Mouse (Mus musculus): ENCODE results near the gene 4930402F06Rik. TPM values are rescaled to one million over a fixed set of nuclear protein-coding genes. Genes with fewer than 3 reads are reported as not detected.

Gene 4930402F06Rik
- polyA plus RNA-seq, 1 experiment from 2014 or later = not detected

GRCm38 (mm10) chr2:35432011-35432410 is 35.0 kb upstream of the 4930402F06Rik start:
- DNase-seq (ENCODE audit: low spot score) = no peak
- Histone ChIP-seq H3K4me3 (0 out of 2 replicates have a peak overlapping the region, but pooled peaks have one; percentile 11), H3K4me1 (peaks cover 55% of the 10 kb centered on the region), H3K27ac (0 out of 2 replicates have a peak overlapping the region, but pooled peaks have one; percentile 11), H3K9me3 (replicated peaks) (no peaks in the 10 kb centered on the region), H3K36me3 (no peaks in the 10 kb centered on the region), H3K27me3 (ENCODE audit: low read depth, poor library complexity, severe bottlenecking) (no peaks in the 10 kb centered on the region)
- WGBS = 7% methylated on average over 7 of the region's 7 CpGs

GRCm38 (mm10) chr2:35430806-35431205 is 33.8 kb upstream of the 4930402F06Rik start:
- Histone ChIP-seq H3K9me3 (replicated peaks) (no peaks in the 10 kb centered on the region), H3K4me1 (peaks cover 55% of the 10 kb centered on the region), H3K36me3 (no peaks in the 10 kb centered on the region), H3K27ac (no peak overlapping the region), H3K4me3 (no peak overlapping the region), H3K27me3 (ENCODE audit: low read depth, poor library complexity, severe bottlenecking) (no peaks in the 10 kb centered on the region)
- no peak for DNase-seq (ENCODE audit: low spot score)
- WGBS = 93% methylated on average over 8 of the region's 8 CpGs

- Histone ChIP-seq H3K27ac (peak overlapping the region; percentile 68), H3K4me1 (peaks cover 45% of the 10 kb centered on the region), H3K9me3 (replicated peaks) (no peaks in the 10 kb centered on the region), H3K4me3 (no peak overlapping the region), H3K27me3 (ENCODE audit: low read depth, poor library complexity, severe bottlenecking) (no peaks in the 10 kb centered on the region), H3K36me3 (no peaks in the 10 kb centered on the region)
- no peak for DNase-seq (ENCODE audit: low spot score)
- 49% methylated on average over 4 of the region's 4 CpGs for WGBS
Measured at GRCm38 (mm10) chr2:35428615-35429300, 31.8 kb upstream of the 4930402F06Rik start.

- DNase-seq (ENCODE audit: low spot score) = no peak
- no peaks in the 10 kb centered on the region for H3K9me3 ChIP-seq (replicated peaks)
- H3K36me3 ChIP-seq = no peaks in the 10 kb centered on the region
- H3K4me3 ChIP-seq = no peak overlapping the region
- H3K27ac ChIP-seq = peak overlapping the region; percentile 46; the same call in 1 of the 2 replicates
- 47% methylated on average over 2 of the region's 2 CpGs for WGBS
- peaks cover 33% of the 10 kb centered on the region for H3K4me1 ChIP-seq
- no peaks in the 10 kb centered on the region for H3K27me3 ChIP-seq (ENCODE audit: low read depth, poor library complexity, severe bottlenecking)
Measured at GRCm38 (mm10) chr2:35427559-35427958, 30.6 kb upstream of the 4930402F06Rik start.

- Histone ChIP-seq H3K4me1 (peaks cover 23% of the 10 kb centered on the region), H3K9me3 (replicated peaks) (no peaks in the 10 kb centered on the region), H3K4me3 (no peak overlapping the region), H3K36me3 (peaks cover 22% of the 10 kb centered on the region), H3K27ac (no peak overlapping the region), H3K27me3 (ENCODE audit: low read depth, poor library complexity, severe bottlenecking) (no peaks in the 10 kb centered on the region)
- no peak for DNase-seq (ENCODE audit: low spot score)
- 89% methylated on average over 1 of the region's 1 CpGs for WGBS
Measured at GRCm38 (mm10) chr2:35423711-35424339, 26.9 kb upstream of the 4930402F06Rik start.

GRCm38 (mm10) chr2:35422384-35422783 is 25.4 kb upstream of the 4930402F06Rik start:
- Histone ChIP-seq H3K4me3 (no peak overlapping the region), H3K27me3 (ENCODE audit: low read depth, poor library complexity, severe bottlenecking) (no peaks in the 10 kb centered on the region), H3K4me1 (peaks cover 9% of the 10 kb centered on the region), H3K9me3 (replicated peaks) (no peaks in the 10 kb centered on the region), H3K36me3 (peaks cover 23% of the 10 kb centered on the region), H3K27ac (no peak overlapping the region)
- DNase-seq (ENCODE audit: low spot score) = no peak
- WGBS = 86% methylated on average over 3 of the region's 3 CpGs

- Histone ChIP-seq H3K4me1 (peaks cover 6% of the 10 kb centered on the region; the same call in 1 of the 2 replicates), H3K27me3 (ENCODE audit: low read depth, poor library complexity, severe bottlenecking) (no peaks in the 10 kb centered on the region), H3K36me3 (peaks cover 23% of the 10 kb centered on the region), H3K27ac (no peak overlapping the region), H3K9me3 (replicated peaks) (no peaks in the 10 kb centered on the region), H3K4me3 (no peak overlapping the region)
- 83% methylated on average over 1 of the region's 1 CpGs for WGBS
- DNase-seq (ENCODE audit: low spot score) = no peak
Measured at GRCm38 (mm10) chr2:35420681-35421080, 23.7 kb upstream of the 4930402F06Rik start.

- no peak for DNase-seq (ENCODE audit: low spot score)
- H3K36me3 ChIP-seq = peaks cover 23% of the 10 kb centered on the region
- H3K4me1 ChIP-seq = peaks cover 6% of the 10 kb centered on the region; the same call in 1 of the 2 replicates
- H3K27ac ChIP-seq = no peak overlapping the region
- no peak overlapping the region for H3K4me3 ChIP-seq
- WGBS = 90% methylated on average over 2 of the region's 2 CpGs
- H3K9me3 ChIP-seq (replicated peaks) = no peaks in the 10 kb centered on the region
- no peaks in the 10 kb centered on the region for H3K27me3 ChIP-seq (ENCODE audit: low read depth, poor library complexity, severe bottlenecking)
Measured at GRCm38 (mm10) chr2:35419671-35420070, 22.7 kb upstream of the 4930402F06Rik start.

- H3K27me3 ChIP-seq (ENCODE audit: low read depth, poor library complexity, severe bottlenecking) = no peaks in the 10 kb centered on the region
- DNase-seq (ENCODE audit: low spot score) = no peak
- H3K27ac ChIP-seq = no peak overlapping the region
- peaks cover 6% of the 10 kb centered on the region; the same call in 1 of the 2 replicates for H3K4me1 ChIP-seq
- H3K4me3 ChIP-seq = no peak overlapping the region
- WGBS = 96% methylated on average over 4 of the region's 4 CpGs
- peaks cover 23% of the 10 kb centered on the region for H3K36me3 ChIP-seq
- no peaks in the 10 kb centered on the region for H3K9me3 ChIP-seq (replicated peaks)
Measured at GRCm38 (mm10) chr2:35419243-35419642, 22.3 kb upstream of the 4930402F06Rik start.

GRCm38 (mm10) chr2:35417231-35417630 is 20.3 kb upstream of the 4930402F06Rik start:
- Histone ChIP-seq H3K27me3 (ENCODE audit: low read depth, poor library complexity, severe bottlenecking) (no peaks in the 10 kb centered on the region), H3K4me1 (peaks cover 18% of the 10 kb centered on the region), H3K36me3 (peaks cover 23% of the 10 kb centered on the region), H3K4me3 (no peak overlapping the region), H3K27ac (no peak overlapping the region), H3K9me3 (replicated peaks) (no peaks in the 10 kb centered on the region)
- WGBS = 88% methylated on average over 1 of the region's 1 CpGs
- DNase-seq (ENCODE audit: low spot score) = no peak

- Histone ChIP-seq H3K27ac (no peak overlapping the region), H3K4me1 (peaks cover 15% of the 10 kb centered on the region), H3K9me3 (replicated peaks) (no peaks in the 10 kb centered on the region), H3K36me3 (peaks cover 18% of the 10 kb centered on the region), H3K4me3 (no peak overlapping the region), H3K27me3 (ENCODE audit: low read depth, poor library complexity, severe bottlenecking) (no peaks in the 10 kb centered on the region)
- 87% methylated on average over 6 of the region's 6 CpGs for WGBS
- no peak for DNase-seq (ENCODE audit: low spot score)
Measured at GRCm38 (mm10) chr2:35416473-35416872, 19.5 kb upstream of the 4930402F06Rik start.

GRCm38 (mm10) chr2:35412810-35413209 is 15.8 kb upstream of the 4930402F06Rik start:
- H3K4me3 ChIP-seq = no peak overlapping the region
- no peaks in the 10 kb centered on the region for H3K9me3 ChIP-seq (replicated peaks)
- H3K36me3 ChIP-seq = no peaks in the 10 kb centered on the region
- 96% methylated on average over 3 of the region's 3 CpGs for WGBS
- no peaks in the 10 kb centered on the region for H3K27me3 ChIP-seq (ENCODE audit: low read depth, poor library complexity, severe bottlenecking)
- no peak for DNase-seq (ENCODE audit: low spot score)
- H3K27ac ChIP-seq = no peak overlapping the region
- H3K4me1 ChIP-seq = peaks cover 15% of the 10 kb centered on the region

GRCm38 (mm10) chr2:35412246-35412645 is 15.3 kb upstream of the 4930402F06Rik start:
- Histone ChIP-seq H3K9me3 (replicated peaks) (no peaks in the 10 kb centered on the region), H3K4me1 (peaks cover 15% of the 10 kb centered on the region), H3K36me3 (no peaks in the 10 kb centered on the region), H3K27me3 (ENCODE audit: low read depth, poor library complexity, severe bottlenecking) (no peaks in the 10 kb centered on the region), H3K27ac (no peak overlapping the region), H3K4me3 (no peak overlapping the region)
- no peak for DNase-seq (ENCODE audit: low spot score)
- 84% methylated on average over 2 of the region's 2 CpGs for WGBS
